Mouse (Mus musculus) monocyte, adult 2 months (primary cell): ENCODE measurements around the gene Uap1.

Experiments used
- DNase-seq, 2 experiments: peaks; one replicate each; pipeline ENCODE4 v3.0.0; 2022; ENCODE audit warnings: low spot score in 2 of 2, low read depth in 1 of 2

Uap1 gene

GRCm38 (mm10) chr1:170164913-170165312 lies 9.8 kb downstream of the Uap1 start:
- no peak for DNase-seq

DNA sequence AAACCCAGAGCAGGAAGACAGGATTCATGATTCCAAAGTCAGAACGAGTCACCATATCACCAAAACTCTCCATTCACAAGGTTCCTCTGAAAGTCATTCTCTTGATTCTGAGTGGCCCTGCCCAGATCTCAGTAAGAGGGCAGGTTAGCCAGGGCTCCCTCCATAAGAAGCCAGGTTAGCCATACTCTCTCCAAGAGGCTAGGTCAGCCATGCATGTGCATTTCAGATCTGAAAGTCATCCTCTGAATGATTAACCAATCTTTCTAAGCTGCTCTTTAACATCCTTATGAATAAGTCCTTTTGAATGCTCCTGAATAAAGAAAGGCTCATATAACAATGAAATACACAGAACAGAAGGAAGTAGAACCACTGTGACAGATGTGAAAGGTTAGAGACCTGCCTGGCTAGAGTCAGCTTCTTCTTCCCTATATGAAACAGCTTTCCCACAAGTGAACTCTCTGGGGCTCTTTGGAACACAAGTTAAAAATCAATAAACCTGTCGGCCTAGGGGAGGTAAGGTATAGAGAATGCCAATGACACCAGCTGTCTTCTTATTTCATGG lies 10.6 kb downstream of the Uap1 start:
- no peak for DNase-seq

GRCm38 (mm10) chr1:170163398-170163943 lies 11.3 kb downstream of the Uap1 start:
- DNase-seq = no peak

DNA sequence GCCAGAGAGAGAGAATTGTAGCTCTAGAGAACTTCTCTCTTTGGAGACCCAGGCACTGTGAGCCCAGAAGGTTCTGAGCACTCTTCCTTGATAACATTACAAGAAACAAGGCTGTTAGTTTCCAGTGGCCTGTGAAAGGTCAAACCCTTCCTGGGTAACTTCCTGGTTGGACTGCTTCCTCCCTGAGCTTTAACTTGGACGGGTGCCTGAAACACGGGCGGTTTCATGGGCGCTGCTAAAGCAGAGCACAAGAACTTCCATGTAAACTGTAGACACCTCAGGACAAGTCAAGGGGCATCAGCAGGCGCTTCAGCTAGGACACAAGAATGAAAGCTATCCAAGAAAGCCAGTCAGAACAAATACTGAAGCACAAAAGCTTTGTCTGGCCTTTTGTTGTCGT lies 12.9 kb downstream of the Uap1 start:
- no peak for DNase-seq

DNA sequence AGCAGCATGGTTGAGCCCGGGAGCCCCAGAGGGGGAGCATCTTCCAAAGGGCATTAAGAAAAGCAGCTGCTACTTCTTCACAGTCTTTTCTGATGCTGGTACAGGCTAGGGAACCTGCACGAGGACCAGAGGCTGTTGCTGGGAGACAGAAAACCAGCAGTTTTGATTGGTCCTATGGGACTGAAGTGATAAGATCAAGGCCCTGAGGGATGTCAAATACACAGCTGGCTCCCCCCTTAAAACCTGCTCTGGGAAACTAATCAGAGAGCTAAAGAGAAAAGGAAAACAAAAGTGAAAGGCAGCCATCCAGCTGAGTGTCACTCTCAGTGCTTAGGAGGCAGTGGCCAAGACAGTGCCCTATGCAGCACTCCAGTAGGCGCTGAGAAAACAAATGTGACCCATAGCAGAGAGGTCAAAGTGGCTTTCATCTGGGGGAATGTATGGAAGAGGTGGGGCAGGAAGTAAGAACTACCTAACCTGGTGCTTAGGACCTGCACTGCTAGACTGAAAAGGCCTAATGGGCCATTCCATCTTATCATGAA lies 14.3 kb downstream of the Uap1 start:
- no peak for DNase-seq

- no peak for DNase-seq
Observed at GRCm38 (mm10) chr1:170159707-170160106, 15.1 kb downstream of the Uap1 start.

DNA sequence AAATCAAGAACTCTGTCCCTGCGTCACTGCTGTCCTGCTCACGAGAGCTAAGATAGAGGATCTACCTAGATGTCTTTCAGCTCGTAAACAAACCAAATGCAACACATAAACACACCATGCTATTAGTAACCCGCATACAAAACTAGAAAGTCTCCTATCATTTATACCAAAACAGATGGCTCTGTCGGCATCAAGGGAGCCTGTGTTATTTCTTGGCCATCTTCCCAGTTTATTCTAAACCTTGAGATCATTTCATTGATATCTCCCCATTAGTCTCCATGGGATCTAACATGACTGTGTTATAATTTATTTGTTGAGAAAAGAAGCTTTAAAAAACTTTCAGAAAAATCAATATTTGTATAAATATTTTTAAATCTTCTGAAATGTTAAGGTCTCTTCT lies 19.0 kb downstream of the Uap1 start:
- DNase-seq = no peak

GRCm38 (mm10) chr1:170155298-170155697 lies 19.5 kb downstream of the Uap1 start:
- no peak for DNase-seq

DNA sequence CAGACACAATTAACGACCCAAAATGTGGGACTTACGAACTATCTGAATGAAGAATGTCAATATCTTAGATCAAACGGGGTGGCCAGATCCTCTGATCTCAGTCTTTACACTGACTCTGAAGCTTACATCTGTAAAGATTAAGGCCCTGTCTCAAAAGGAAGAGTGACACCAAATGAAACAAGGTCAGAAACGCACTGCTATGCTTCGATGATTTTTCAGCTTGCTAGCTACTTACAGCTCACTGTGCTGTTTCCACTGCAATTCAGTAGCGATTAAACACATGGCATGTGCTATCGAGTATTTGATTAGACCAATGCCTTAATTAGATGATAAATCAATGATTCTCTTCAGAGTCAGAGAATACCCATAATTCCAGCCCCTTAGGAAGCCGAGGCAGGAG lies 20.8 kb downstream of the Uap1 start:
- DNase-seq = no peak

- no peak for DNase-seq
Observed at GRCm38 (mm10) chr1:170152552-170152951, 22.2 kb downstream of the Uap1 start.

DNA sequence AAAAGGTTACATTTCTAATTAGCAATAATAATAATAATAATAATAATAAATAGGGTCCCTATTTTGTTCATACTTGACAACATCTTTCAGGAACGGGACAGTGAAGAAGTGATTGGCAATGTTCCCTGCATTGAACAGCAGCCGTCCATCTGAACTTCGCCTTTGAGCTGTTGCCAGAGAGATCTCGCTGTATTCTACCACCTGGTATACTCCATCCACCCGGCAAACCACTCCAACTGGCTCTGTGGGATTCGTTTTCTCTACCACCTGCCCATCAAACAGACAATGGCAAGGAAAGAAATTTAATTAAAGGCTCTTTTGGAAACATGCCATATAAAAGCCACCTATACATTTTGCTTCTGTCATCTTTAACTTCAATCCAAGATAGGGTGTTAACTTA lies 23.9 kb downstream of the Uap1 start:
- no peak for DNase-seq

- DNase-seq = no peak
Observed at GRCm38 (mm10) chr1:170149756-170150155, 25.0 kb downstream of the Uap1 start.

GRCm38 (mm10) chr1:170148536-170148935 lies 26.2 kb downstream of the Uap1 start:
- no peak for DNase-seq

GRCm38 (mm10) chr1:170147651-170148448 lies 26.9 kb downstream of the Uap1 start:
- no peak for DNase-seq

DNA sequence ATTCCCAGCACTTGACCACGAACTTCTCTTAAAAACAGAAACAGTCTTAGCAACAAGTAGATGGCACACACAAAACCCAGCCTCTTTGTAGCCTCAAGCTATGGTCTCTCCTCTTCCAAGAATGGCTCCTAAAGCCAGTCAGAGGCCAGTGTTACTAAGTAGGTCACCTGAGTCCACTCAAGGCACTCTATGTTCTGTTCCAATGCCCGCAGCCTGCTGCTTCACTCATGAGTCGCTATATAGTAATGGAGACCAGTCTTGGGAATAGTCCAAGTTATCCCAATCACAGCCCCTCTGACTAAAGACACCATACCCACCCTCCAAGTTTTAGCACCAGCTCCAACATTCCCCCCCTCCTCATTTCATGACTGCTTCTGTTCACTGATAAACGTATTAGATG lies 29.2 kb downstream of the Uap1 start:
- DNase-seq = no peak

DNA sequence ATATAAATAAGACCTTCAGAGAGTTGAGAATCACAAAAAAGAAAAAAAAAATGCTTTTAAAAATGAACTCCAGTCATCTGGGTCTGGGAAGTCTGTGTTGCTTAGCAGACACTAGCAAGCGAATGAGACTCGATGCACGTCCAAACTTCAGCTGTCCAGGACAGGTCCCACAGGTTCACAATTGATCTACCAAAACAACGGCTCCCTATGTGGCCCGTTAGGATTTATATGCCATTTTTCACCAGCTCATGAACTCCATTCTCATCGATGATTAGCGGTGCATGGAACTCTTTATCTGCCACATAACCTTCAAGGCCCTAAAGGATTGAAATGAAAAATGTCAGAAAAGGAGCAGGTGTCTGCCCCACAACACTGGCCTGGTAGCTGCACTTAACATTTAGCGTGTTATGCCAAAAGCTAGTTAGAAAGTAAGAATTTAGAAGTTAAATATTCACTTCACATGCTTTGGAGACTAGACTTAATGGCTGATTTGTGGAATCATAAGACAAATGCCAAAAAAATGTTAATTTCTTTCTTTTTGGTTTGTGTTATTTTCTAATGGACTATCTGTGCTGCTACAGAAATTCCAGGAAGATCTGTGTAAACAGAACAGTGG lies 32.4 kb downstream of the Uap1 start:
- no peak for DNase-seq

GRCm38 (mm10) chr1:170141626-170142025 lies 33.1 kb downstream of the Uap1 start:
- DNase-seq = no peak

- peak; percentile 17 to 30 for DNase-seq
Observed at GRCm38 (mm10) chr1:170136351-170137009, 38.3 kb downstream of the Uap1 start.

GRCm38 (mm10) chr1:170134264-170134663 lies 40.5 kb downstream of the Uap1 start:
- no peak for DNase-seq

DNA sequence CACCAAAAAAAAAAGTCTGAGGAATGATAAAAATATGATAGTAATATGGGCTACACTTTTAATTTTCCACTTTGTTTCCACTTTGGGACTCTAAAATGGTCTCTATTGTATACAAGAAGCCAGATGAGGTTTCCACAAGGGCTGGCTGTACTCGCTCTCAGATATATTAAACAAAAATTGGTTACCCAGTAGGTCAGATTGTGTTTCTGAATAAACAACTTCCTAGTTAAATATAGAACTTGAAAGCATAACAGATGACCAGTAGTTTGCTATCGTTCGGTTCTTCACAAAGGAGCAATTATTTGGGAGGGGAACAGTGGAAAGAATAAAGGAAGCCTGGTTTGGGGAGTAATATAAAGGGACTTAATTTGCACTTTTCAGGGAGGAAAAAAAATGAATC lies 43.8 kb downstream of the Uap1 start:
- no peak for DNase-seq

GRCm38 (mm10) chr1:170124644-170125043 lies 50.1 kb downstream of the Uap1 start:
- no peak for DNase-seq
